Mouse (Mus musculus) liver, embryonic 11.5 days (tissue): ENCODE results near the gene Ocel1. TPM values are rescaled to one million over a fixed set of nuclear protein-coding genes. Genes with fewer than 3 reads are reported as not detected.
A peak's percentile ranks its signal among the peaks of the same experiment; 100 is the strongest.
"Not testable (repeated sequence)": the region's sequence is repeated elsewhere in the genome, so short reads cannot be mapped to it uniquely, and the experiment has no call there.

ENCODE experiments used
- ATAC-seq: fragments of 200-750 bp; cut with Nextera tagmentation; replicated peaks from 2 replicates; pipeline ENCODE4 v1.8.0; 2017; ENCODE audit warnings: moderate number of reproducible peaks, mild to moderate bottlenecking, moderate TSS enrichment, moderate library complexity; ENCODE audit not compliant: low FRiP score
- DNase-seq: peaks from one replicate; pipeline ENCODE4 v3.0.0-alpha.2; 2017; ENCODE audit warnings: low spot score
- H3K27ac ChIP-seq: fragments of 300-500 bp; sonication (generic); 2 replicates; pipeline ENCODE4 v1.5.1; 2014; ENCODE audit warnings: mild to moderate bottlenecking, low read depth, low read length, control low read depth
- H3K27me3 ChIP-seq: fragments of 300-500 bp; sonication (generic); replicated peaks from 2 replicates; pipeline ENCODE4 v1.6.1; 2014; ENCODE audit warnings: low read length, mixed read lengths; ENCODE audit not compliant: control insufficient read depth, insufficient read depth
- H3K36me3 ChIP-seq: fragments of 300-500 bp; sonication (generic); 2 replicates; pipeline ENCODE4 v1.6.1; 2014; ENCODE audit warnings: mild to moderate bottlenecking, low read length, moderate library complexity, mixed read lengths; ENCODE audit not compliant: control insufficient read depth, insufficient read depth
- H3K4me1 ChIP-seq: fragments of 300-500 bp; sonication (generic); replicated peaks from 2 replicates; pipeline ENCODE4 v1.6.1; 2014; ENCODE audit warnings: low read length, mixed read lengths; ENCODE audit not compliant: control insufficient read depth, insufficient read depth
- H3K4me2 ChIP-seq: fragments of 300-500 bp; sonication (generic); 2 replicates; pipeline ENCODE4 v1.6.1; 2014; ENCODE audit warnings: mild to moderate bottlenecking, control low read depth, moderate library complexity
- H3K4me3 ChIP-seq: fragments of 300-500 bp; sonication (generic); 2 replicates; pipeline ENCODE4 v1.5.1; 2014; ENCODE audit warnings: low read depth, low read length, control low read depth
- H3K9ac ChIP-seq: fragments of 300-500 bp; sonication (generic); 2 replicates; pipeline ENCODE4 v1.6.1; 2014; ENCODE audit warnings: low read depth, low read length, control low read depth
- H3K9me3 ChIP-seq: fragments of 300-500 bp; sonication (generic); 2 replicates; pipeline ENCODE4 v1.6.1; 2016; ENCODE audit warnings: low read length, inconsistent platforms, mixed read lengths; ENCODE audit not compliant: control insufficient read depth
- WGBS: fragments of 180-500 bp; shearing (Covaris S2); extraction: QIAGEN DNeasy Blood & Tissue Kit; methylation state at CpG from one replicate; pipeline ENCODE4 v1.1.7; 2014; 5-methylcytosine and 5-hydroxymethylcytosine counted together
- polyA plus RNA-seq: library from polyadenylated mRNA; unstranded; fragments of >200 nt; fragmentation: Nextera tagmentation; extraction: Ambion mirVana; gene quantifications from 2 replicates; pipeline ENCODE4 v1.2.1, GENCODE M21; 2014

Gene Ocel1
- polyA plus RNA-seq, result 5.8 and 6.9 TPM in 2 replicates

- Histone ChIP-seq H3K27me3 (no peaks in the 10 kb centered on the region; the same call in 1 of the 2 replicates), H3K36me3 (peaks cover 11% of the 10 kb centered on the region), H3K4me1 (peaks cover 32% of the 10 kb centered on the region), H3K4me3 (peak within 1 kb of the TSS; percentile 76), H3K9ac (peak within 1 kb of the TSS; percentile 71), H3K9me3 (no peaks in the 10 kb centered on the region), H3K4me2 (peak within 1 kb of the TSS; percentile 80), H3K27ac (peak within 1 kb of the TSS; percentile 81)
- peak; percentile 97 for DNase-seq
- WGBS, result under 1% methylated on average over 68 of the region's 68 CpGs
- ATAC-seq, result peak; percentile 86
These were observed at the start of gene Ocel1 for GRCm38 (mm10) chr8:71371236-71371848. Gene Ocel1 (plus strand): TSS chr8:71371298.

GRCm38 (mm10) chr8:71322939-71323338 is 48.2 kb upstream of the Ocel1 start:
- Histone ChIP-seq H3K36me3 (peaks cover 15% of the 10 kb centered on the region), H3K27ac (no peak overlapping the region), H3K9me3 (no peaks in the 10 kb centered on the region), H3K27me3 (no peaks in the 10 kb centered on the region), H3K9ac (no peak overlapping the region), H3K4me1 (no peaks in the 10 kb centered on the region), H3K4me3 (no peak overlapping the region), H3K4me2 (no peak overlapping the region)
- DNase-seq (no peak), ATAC-seq (no peak)
- 90% methylated on average over 3 of the region's 3 CpGs for WGBS

DNA sequence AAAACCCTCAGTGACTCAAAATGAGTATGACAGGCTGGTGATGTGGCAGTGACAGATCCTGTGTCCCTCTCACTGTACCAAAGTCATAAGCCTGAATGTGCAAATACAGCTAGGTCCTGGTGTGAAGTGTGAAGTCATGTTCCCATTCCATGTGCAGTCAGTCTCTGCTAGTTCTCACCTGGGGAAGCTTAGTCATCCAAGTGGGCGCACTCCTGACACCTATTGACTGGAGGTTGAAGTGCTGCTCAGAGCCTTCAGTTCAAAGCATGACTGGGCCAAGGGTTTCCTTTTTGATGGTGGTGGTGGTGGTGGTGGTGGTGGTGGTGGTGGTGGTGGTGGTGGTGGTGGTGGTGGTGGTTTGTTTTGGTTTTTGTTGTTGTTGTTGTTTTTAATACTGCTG is 46.2 kb upstream of the Ocel1 start:
- Histone ChIP-seq H3K4me3 (no peak overlapping the region), H3K9me3 (no peaks in the 10 kb centered on the region), H3K36me3 (peaks cover 22% of the 10 kb centered on the region), H3K27me3 (no peaks in the 10 kb centered on the region), H3K4me1 (no peaks in the 10 kb centered on the region), H3K4me2 (no peak overlapping the region), H3K9ac (no peak overlapping the region), H3K27ac (no peak overlapping the region)
- ATAC-seq (no peak), DNase-seq (no peak)
- WGBS, result 94% methylated on average over 1 of the region's 1 CpGs

DNA sequence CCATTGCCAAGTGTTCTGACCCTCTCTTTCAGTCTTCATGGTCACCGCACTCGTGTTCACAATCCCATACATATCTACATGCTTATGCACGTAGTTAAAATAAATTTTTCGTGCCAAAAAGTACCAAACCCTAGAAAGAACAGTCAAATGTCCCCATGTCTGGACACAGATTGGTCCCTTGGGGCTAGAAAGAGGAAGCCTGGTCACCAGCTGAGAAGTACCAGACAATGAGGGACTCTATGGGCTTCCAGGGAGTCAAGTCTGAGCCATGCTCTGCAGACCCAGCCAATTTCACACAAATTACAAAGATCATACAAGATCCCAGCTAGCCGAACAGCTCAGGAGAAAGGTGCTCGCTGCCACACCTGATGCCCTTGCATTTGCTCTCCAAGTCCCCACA is 33.3 kb upstream of the Ocel1 start:
- H3K4me3 ChIP-seq, H3K27ac ChIP-seq, DNase-seq, H3K9ac ChIP-seq, H3K9me3 ChIP-seq, ATAC-seq, H3K4me1 ChIP-seq, H3K27me3 ChIP-seq, H3K4me2 ChIP-seq: not testable (repeated sequence)
- 97% methylated on average over 5 of the region's 6 CpGs for WGBS
- peaks cover 10% of the 10 kb centered on the region; the same call in 1 of the 2 replicates for H3K36me3 ChIP-seq

GRCm38 (mm10) chr8:71340625-71341024 is 30.5 kb upstream of the Ocel1 start:
- 76% methylated on average over 5 of the region's 5 CpGs for WGBS
- Histone ChIP-seq H3K4me3 (no peak overlapping the region), H3K9ac (no peak overlapping the region), H3K9me3 (no peaks in the 10 kb centered on the region), H3K36me3 (peaks cover 12% of the 10 kb centered on the region; the same call in 1 of the 2 replicates), H3K4me1 (no peaks in the 10 kb centered on the region), H3K27me3 (no peaks in the 10 kb centered on the region), H3K27ac (no peak overlapping the region), H3K4me2 (no peak overlapping the region)
- no peak for DNase-seq
- ATAC-seq, result no peak

DNA sequence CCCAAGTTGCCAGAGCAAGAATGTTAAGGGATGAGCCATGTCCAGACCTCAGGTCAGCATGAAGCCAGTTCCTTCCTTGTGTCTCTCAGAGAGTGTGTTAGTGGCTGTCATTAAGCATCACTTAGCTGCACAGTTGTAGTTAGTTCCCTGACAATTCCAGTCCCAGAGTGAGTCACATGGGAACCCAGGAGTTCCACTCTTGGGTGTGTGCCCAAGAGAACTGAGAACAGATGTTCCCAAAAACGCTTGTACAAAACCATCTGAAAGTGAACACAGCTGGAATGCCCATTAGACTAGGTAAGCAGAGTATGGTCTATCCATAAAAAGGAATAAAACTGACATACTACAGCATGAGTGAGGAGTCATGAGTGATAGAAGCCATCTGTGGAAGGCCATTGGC is 24.5 kb upstream of the Ocel1 start:
- Histone ChIP-seq H3K4me3 (no peak overlapping the region), H3K36me3 (peaks cover 34% of the 10 kb centered on the region)
- WGBS, result 67% methylated on average over 1 of the region's 1 CpGs

GRCm38 (mm10) chr8:71351117-71351516 is 20.0 kb upstream of the Ocel1 start:
- ATAC-seq, result no peak
- peaks cover 37% of the 10 kb centered on the region for H3K36me3 ChIP-seq
- no peaks in the 10 kb centered on the region for H3K9me3 ChIP-seq
- H3K27ac ChIP-seq, result no peak overlapping the region
- H3K27me3 ChIP-seq, result no peaks in the 10 kb centered on the region
- no peak for DNase-seq
- H3K4me3 ChIP-seq, result no peak overlapping the region
- H3K4me1 ChIP-seq, result no peaks in the 10 kb centered on the region
- no peak overlapping the region for H3K4me2 ChIP-seq
- WGBS, result 68% methylated on average over 3 of the region's 3 CpGs
- no peak overlapping the region for H3K9ac ChIP-seq

More for the DNA sequence above, 24.5 kb upstream of the Ocel1 start:
- Histone ChIP-seq H3K4me1 (no peaks in the 10 kb centered on the region), H3K27me3 (no peaks in the 10 kb centered on the region), H3K9me3 (no peaks in the 10 kb centered on the region), H3K27ac (no peak overlapping the region), H3K4me2 (no peak overlapping the region), H3K9ac (no peak overlapping the region)
- ATAC-seq, result no peak
- DNase-seq, result no peak

- H3K4me3 ChIP-seq, result no peak overlapping the region
- no peak for DNase-seq
- H3K4me2 ChIP-seq, result no peak overlapping the region
- H3K27ac ChIP-seq, result no peak overlapping the region
- H3K9me3 ChIP-seq, result no peaks in the 10 kb centered on the region
- H3K4me1 ChIP-seq, result no peaks in the 10 kb centered on the region
- H3K27me3 ChIP-seq, result no peaks in the 10 kb centered on the region
- 88% methylated on average over 1 of the region's 1 CpGs for WGBS
- H3K9ac ChIP-seq, result no peak overlapping the region
- H3K36me3 ChIP-seq, result peaks cover 35% of the 10 kb centered on the region
- ATAC-seq, result no peak
These were observed 19.6 kb upstream of the Ocel1 start for GRCm38 (mm10) chr8:71351520-71351919.

- DNase-seq (no peak), ATAC-seq (no peak)
- Histone ChIP-seq H3K4me1 (no peaks in the 10 kb centered on the region), H3K4me3 (no peak overlapping the region), H3K27me3 (no peaks in the 10 kb centered on the region), H3K27ac (no peak overlapping the region), H3K36me3 (peaks cover 15% of the 10 kb centered on the region; the same call in 1 of the 2 replicates), H3K9me3 (no peaks in the 10 kb centered on the region), H3K9ac (no peak overlapping the region), H3K4me2 (no peak overlapping the region)
- 81% methylated on average over 3 of the region's 3 CpGs for WGBS
These were observed 13.1 kb upstream of the Ocel1 start for GRCm38 (mm10) chr8:71358026-71358425.
